Mouse (Mus musculus) limb, embryonic 15.5 days (tissue): ENCODE measurements around the gene Ilkap. TPM values are rescaled to one million over a fixed set of nuclear protein-coding genes. Genes with fewer than 3 reads are reported as not detected.

Source experiments
- ATAC-seq: fragments of 200-750 bp; cut with Nextera tagmentation; 2 replicates; pipeline ENCODE4 v1.8.0; 2017; ENCODE audit warnings: low read depth, moderate TSS enrichment; ENCODE audit not compliant: insufficient number of reproducible peaks, low FRiP score, low TSS enrichment
- H3K27ac ChIP-seq: fragments of 300-500 bp; sonication (generic); 2 replicates; pipeline ENCODE4 v1.5.1; 2015; ENCODE audit warnings: moderate library complexity, mild to moderate bottlenecking, inconsistent platforms
- H3K27me3 ChIP-seq: fragments of 300-500 bp; sonication (generic); 2 replicates; pipeline ENCODE4 v1.6.1; 2015; ENCODE audit warnings: inconsistent platforms
- H3K36me3 ChIP-seq: fragments of 300-500 bp; sonication (generic); 2 replicates; pipeline ENCODE4 v1.6.1; 2015; ENCODE audit warnings: inconsistent platforms
- H3K4me1 ChIP-seq: fragments of 300-500 bp; sonication (generic); 2 replicates; pipeline ENCODE4 v1.6.1; 2015; ENCODE audit warnings: inconsistent platforms
- H3K4me2 ChIP-seq: fragments of 300-500 bp; sonication (generic); 2 replicates; pipeline ENCODE4 v1.6.1; 2015; ENCODE audit warnings: mild to moderate bottlenecking, inconsistent platforms
- H3K4me3 ChIP-seq: fragments of 300-500 bp; sonication (generic); 2 replicates; pipeline ENCODE4 v1.5.1; 2015; ENCODE audit warnings: mild to moderate bottlenecking, inconsistent platforms
- H3K9ac ChIP-seq: fragments of 300-500 bp; sonication (generic); 2 replicates; pipeline ENCODE4 v1.6.1; 2015; ENCODE audit warnings: inconsistent platforms
- H3K9me3 ChIP-seq: fragments of 300-500 bp; sonication (generic); 2 replicates; pipeline ENCODE4 v1.6.1; 2016; ENCODE audit warnings: inconsistent platforms
- WGBS: fragments of 180-500 bp; shearing (Covaris S2); methylation state at CpG from one replicate; pipeline ENCODE4 v1.1.7; 2015; 5-methylcytosine and 5-hydroxymethylcytosine counted together
- polyA plus RNA-seq: library from polyadenylated mRNA; unstranded; fragments of >200 nt; fragmentation: Nextera tagmentation; extraction: Ambion mirVana; gene quantifications from 2 replicates; pipeline ENCODE4 v1.2.1, GENCODE M21; 2015

The Ilkap gene
- polyA plus RNA-seq, 1 experiment from 2014 or later = 143 TPM

DNA sequence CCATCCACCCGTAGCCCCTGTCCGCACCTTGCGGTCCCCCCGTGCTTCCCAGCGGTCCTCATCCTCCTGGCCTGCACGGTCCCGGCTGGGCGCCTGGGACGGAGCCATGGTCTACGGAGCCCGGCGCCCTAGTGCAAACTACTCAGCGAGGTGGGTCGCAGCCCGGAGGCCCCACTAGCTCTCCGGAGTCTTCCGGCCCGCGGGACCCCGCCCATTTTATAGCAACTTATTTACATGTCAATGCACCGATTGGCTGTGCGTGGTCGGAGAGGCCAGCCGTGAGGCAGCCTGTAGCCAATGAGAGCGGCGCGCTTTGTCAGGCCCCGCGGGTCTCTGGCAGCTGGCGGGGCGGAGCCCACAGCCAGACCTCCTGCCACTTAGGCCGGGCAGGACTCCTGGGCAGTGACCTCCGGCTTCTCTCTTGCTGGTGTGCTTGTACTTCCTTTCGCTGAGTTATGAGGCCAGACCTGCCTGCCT, 14.5 kb upstream of the Ilkap start:
- Histone ChIP-seq H3K36me3 (peaks cover 6% of the 10 kb centered on the region; the same call in 1 of the 2 replicates), H3K9ac (peak overlapping the region; percentile 75), H3K4me1 (peaks cover 39% of the 10 kb centered on the region), H3K27ac (peak overlapping the region; percentile 89), H3K4me3 (peak overlapping the region; percentile 80), H3K27me3 (no peaks in the 10 kb centered on the region), H3K4me2 (peak overlapping the region; percentile 98), H3K9me3 (no peaks in the 10 kb centered on the region)
- peak; percentile 92 for ATAC-seq
- WGBS = under 1% methylated on average over 34 of the region's 34 CpGs

DNA sequence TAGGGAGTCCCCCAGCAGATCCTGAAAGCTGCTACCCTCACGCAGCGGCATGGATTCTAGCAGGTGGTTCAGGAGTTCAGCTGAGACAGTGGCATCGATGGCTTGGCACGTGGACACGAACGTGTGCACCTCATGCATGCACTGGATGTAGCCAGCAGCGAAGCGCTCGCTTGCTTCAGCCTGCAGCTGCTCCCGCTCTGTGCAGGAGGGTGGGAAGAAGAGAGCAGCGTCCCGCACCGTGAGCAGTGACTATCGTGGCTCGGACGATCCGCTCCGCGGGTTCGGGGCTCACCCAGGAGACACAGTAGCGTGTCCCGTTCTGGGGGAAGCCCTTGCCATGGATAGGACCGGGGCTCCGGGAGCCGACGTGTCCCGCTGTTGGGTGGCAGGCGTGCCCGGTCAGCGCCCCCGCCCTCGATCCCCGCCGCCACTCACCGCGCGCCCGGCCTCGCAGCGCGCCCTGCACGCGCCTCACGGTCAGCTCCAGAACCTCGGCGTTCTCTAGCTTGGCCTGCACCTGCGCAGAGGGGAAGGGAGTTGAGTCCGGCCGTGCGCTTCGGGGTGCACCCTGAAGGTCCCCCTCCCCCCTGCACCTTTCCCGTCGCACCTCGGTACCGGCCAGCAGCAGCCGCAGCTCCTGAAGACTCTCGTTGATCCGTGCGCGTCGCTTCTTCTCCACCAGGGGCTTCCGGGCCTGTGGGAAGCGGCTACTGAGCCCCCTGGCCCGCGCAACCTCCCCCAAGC, 13.8 kb upstream of the Ilkap start:
- peak overlapping the region; percentile 98 for H3K4me2 ChIP-seq
- WGBS = 4% methylated on average over 63 of the region's 65 CpGs
- peaks cover 39% of the 10 kb centered on the region for H3K4me1 ChIP-seq
- H3K9ac ChIP-seq = peak overlapping the region; percentile 75
- 0 out of 2 replicates have a peak, but pooled peaks cover 4% of the 10 kb centered on the region for H3K36me3 ChIP-seq
- H3K27me3 ChIP-seq = no peaks in the 10 kb centered on the region
- peak overlapping the region; percentile 88 for H3K27ac ChIP-seq
- H3K9me3 ChIP-seq = no peaks in the 10 kb centered on the region
- ATAC-seq = no peak; the same call in 1 of the 2 replicates
- peak overlapping the region; percentile 80 for H3K4me3 ChIP-seq

DNA sequence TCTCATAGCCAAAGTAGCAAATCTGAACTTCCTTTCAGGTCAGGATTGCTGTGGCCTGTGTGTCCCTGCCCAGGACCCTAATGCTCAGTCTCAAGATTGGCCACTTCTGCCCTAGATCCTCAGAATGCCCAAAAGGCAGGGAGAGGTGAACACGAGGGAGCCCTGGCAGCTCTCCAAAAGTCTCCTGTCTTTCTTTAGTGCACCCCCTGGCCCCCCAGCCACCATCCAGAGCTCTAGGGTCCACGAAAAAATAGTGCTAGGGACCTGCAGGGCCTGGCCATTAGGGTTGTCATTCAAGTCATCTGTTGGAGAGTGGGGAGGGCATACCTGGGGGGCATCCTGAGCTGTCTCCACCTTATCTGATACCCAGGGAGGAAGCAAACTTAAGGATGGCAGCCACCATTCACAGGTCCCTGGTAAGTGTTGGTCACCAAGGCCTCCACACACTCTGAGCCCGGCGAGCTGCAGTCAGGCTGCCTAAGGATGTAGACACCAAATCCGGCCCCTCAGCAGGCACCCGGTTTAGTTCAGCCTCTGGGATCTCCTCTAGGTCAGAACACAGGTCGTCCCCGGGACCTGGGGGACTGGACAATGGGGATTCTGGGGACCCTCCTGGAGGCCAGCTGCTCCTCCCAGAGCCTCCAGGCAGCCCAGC, 13.1 kb upstream of the Ilkap start:
- 67% methylated on average over 8 of the region's 8 CpGs for WGBS

DNA sequence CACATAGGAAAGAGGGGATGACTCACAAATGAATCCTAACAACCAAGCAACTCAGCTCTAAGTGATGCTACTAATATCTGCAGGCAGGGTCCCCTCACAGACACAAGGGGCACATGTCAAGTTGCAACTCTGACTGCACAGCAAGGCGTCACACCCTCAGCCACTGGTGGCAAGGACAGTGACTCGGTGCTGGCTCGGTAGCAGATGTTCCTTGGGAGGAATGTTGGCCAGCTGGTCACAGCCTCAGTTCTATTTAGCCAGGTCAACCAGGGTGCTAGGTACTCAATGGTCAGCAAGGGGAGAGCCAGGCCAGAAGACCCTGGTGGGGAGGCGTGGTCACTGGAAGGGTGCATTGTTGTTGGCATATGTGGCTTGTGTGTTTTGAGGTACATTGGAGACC, 9.2 kb upstream of the Ilkap start:
- Histone ChIP-seq H3K4me2 (no peak overlapping the region), H3K9me3 (no peaks in the 10 kb centered on the region), H3K27me3 (peaks cover 7% of the 10 kb centered on the region; the same call in 1 of the 2 replicates), H3K27ac (no peak overlapping the region), H3K9ac (no peak overlapping the region), H3K4me1 (peaks cover 18% of the 10 kb centered on the region), H3K36me3 (no peaks in the 10 kb centered on the region), H3K4me3 (no peak overlapping the region)
- WGBS = 77% methylated on average over 4 of the region's 4 CpGs
- no peak for ATAC-seq

More for the DNA sequence above, 13.1 kb upstream of the Ilkap start:
- H3K9ac ChIP-seq = peak overlapping the region; percentile 75
- H3K27me3 ChIP-seq = no peaks in the 10 kb centered on the region
- H3K4me1 ChIP-seq = peaks cover 39% of the 10 kb centered on the region
- H3K36me3 ChIP-seq = 0 out of 2 replicates have a peak, but pooled peaks cover 4% of the 10 kb centered on the region
- no peak overlapping the region for H3K27ac ChIP-seq
- H3K4me2 ChIP-seq = peak overlapping the region; percentile 98
- ATAC-seq = no peak
- no peaks in the 10 kb centered on the region for H3K9me3 ChIP-seq
- H3K4me3 ChIP-seq = peak overlapping the region; percentile 80

DNA sequence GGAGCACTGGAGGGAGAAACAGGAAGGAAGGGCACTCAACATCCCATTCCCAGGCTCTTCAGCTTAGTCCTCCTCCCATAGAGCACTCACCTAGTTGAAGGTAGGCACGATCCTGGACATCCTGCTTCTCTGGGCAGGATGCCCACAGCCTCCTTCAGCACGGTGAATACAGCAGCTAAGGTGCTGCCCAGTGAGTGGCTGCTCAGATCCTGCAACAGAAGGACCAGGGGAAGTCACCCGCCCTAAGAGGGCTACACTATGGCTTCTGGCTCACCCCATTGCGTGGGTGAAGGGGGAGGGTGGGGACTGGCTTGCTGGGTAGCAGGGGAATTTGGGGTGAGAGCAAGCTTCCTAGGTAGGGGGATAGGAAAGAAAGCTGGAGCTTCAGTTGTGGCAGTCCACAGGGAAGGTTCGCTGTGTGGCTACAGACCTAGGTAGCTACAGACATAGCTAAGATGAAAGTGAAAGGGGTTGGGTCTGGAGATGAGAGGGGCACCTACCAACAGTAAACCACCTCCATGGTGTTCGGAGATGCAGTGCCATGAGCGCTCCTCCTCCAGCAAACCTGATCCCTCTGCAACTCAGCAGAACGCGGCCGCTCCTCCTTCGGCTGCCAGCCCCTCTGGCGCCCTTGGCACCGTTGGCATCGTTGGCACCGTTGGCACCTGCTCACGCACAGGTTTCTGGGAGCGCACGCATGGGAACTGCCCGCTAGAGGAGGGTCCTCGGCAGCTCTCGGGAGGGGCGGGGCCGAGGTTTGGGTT, 7.0 kb upstream of the Ilkap start:
- Histone ChIP-seq H3K4me1 (0 out of 2 replicates have a peak, but pooled peaks cover 2% of the 10 kb centered on the region), H3K27ac (no peak overlapping the region), H3K4me2 (no peak overlapping the region), H3K4me3 (no peak overlapping the region), H3K9me3 (no peaks in the 10 kb centered on the region), H3K9ac (no peak overlapping the region), H3K36me3 (no peaks in the 10 kb centered on the region), H3K27me3 (peaks cover 7% of the 10 kb centered on the region; the same call in 1 of the 2 replicates)
- ATAC-seq = no peak
- 55% methylated on average over 23 of the region's 23 CpGs for WGBS

DNA sequence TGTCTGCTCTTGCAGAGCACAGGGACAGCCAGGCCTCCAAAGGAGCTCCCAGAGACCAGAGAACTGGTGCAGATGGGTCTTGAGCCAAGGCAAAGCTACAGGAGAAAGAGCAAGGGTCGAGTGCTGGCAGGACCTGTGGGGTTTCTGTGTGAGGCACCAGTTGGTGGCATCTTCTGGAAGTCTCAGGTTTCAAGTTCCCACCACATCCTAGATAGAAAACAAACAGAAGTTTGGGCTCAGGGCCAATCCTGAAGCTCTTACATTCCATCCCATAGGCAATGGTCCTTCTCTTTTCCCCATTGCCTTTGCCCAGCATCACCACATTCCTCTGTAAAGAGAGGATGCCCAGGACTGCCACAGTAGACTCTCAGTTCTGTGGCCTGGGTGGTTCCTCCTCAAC, 6.4 kb upstream of the Ilkap start:
- Histone ChIP-seq H3K27ac (no peak overlapping the region), H3K9ac (no peak overlapping the region), H3K36me3 (no peaks in the 10 kb centered on the region), H3K4me2 (no peak overlapping the region), H3K4me3 (no peak overlapping the region), H3K4me1 (0 out of 2 replicates have a peak, but pooled peaks cover 2% of the 10 kb centered on the region), H3K9me3 (no peaks in the 10 kb centered on the region), H3K27me3 (peaks cover 7% of the 10 kb centered on the region; the same call in 1 of the 2 replicates)
- WGBS = 16% methylated on average over 1 of the region's 1 CpGs
- ATAC-seq = no peak

DNA sequence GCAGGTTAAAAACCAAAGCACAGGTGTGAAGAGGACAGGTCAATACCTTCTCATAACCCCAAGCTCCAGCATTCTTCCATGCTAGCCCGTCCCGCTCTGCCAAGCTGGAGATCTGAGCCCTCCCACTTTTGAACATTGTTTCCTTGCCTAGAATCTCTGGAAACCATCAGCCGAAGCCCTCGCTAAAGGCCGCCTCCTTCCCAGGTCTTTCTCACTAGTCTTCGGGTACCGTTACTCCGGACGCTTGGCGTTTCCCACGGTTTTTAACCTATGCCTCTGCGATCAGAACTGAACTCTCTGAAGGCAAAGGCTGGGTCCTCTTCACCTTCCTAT, 722 bp downstream of the Ilkap start:
- ATAC-seq = no peak
- no peaks in the 10 kb centered on the region for H3K9me3 ChIP-seq

DNA sequence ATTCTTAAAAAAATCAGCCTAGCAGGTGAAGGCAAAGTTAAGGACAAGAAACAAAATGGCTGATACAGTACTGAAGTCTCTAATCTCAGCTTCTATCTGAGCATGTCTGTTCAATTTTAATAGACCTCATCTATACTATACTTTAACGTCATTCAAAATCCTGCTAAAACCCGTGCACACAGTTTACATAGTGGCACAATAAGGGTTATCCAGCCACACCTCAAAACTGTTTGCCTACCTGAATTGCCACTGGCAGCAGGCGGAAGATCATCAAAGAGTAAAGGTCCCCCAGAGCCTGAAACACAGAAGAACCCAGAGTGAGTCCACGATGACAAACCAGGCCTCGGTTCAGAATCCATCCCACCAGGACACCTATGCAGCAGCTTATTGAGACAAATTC, 8.2 kb downstream of the Ilkap start:
- Histone ChIP-seq H3K9ac (no peak overlapping the region), H3K9me3 (no peaks in the 10 kb centered on the region), H3K4me1 (no peaks in the 10 kb centered on the region), H3K4me2 (no peak overlapping the region), H3K4me3 (no peak overlapping the region), H3K27ac (no peak overlapping the region), H3K36me3 (peaks cover 69% of the 10 kb centered on the region), H3K27me3 (no peaks in the 10 kb centered on the region)
- ATAC-seq = no peak
- 92% methylated on average over 5 of the region's 5 CpGs for WGBS

More for the DNA sequence above, 722 bp downstream of the Ilkap start:
- peak overlapping the region; percentile 90 for H3K27ac ChIP-seq
- H3K4me2 ChIP-seq = peak overlapping the region; percentile 69
- WGBS = 1% methylated on average over 12 of the region's 12 CpGs
- H3K36me3 ChIP-seq = peaks cover 11% of the 10 kb centered on the region; the same call in 1 of the 2 replicates
- H3K4me1 ChIP-seq = peaks cover 18% of the 10 kb centered on the region
- H3K4me3 ChIP-seq = peak overlapping the region; percentile 89
- H3K9ac ChIP-seq = peak overlapping the region; percentile 97
- H3K27me3 ChIP-seq = no peaks in the 10 kb centered on the region

DNA sequence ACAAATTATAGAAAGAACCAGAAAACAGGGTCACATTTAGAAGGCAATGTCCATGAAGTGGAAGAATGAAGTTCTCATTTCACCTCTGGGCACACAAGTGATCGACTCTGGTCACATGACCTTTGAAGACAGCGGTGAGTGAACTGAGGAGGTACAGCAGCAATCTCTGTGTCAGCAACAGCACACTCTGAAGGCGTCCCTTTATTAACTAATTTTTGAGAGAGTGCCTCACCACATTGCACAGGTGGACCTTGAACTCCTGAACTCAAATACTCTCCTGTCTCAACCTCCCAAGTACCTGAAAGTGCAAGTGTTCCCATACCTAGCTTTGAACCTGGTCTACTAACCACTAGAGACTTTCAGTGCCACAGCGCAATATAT, 17.5 kb downstream of the Ilkap start:
- Histone ChIP-seq H3K36me3 (peaks cover 92% of the 10 kb centered on the region), H3K9ac (no peak overlapping the region), H3K4me1 (no peaks in the 10 kb centered on the region), H3K27ac (no peak overlapping the region), H3K4me2 (no peak overlapping the region), H3K27me3 (no peaks in the 10 kb centered on the region), H3K4me3 (no peak overlapping the region), H3K9me3 (no peaks in the 10 kb centered on the region)
- WGBS = 88% methylated on average over 4 of the region's 4 CpGs
- ATAC-seq = no peak

DNA sequence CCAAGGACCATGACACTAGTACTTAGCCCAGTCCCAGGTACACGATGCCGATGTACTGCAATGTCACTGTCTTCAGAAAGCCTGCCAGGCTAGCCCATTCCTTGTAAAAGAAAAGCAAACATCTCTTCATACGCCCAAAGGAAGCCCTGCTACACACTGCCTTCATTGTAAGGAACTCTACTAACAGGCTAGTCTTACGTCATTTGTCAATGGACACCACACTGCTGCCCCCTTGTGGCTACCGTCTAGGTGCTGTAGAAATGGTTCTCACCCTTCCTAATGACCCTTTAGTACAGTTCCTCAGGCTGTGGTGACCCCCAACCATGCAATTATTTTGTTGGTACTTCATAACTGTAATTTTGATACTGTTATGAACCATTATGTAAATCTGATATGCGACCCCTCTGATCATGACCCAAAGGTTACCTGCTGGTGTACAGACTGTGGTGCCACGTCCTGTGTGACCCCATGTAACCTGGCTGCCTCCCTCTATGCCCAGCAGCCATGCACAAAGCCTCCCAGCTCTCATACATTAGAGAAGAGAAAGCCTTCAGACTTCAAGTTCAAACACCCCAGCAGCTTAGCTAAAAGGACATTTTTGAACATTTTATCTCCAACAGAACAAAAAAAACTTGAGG, 18.0 kb downstream of the Ilkap start:
- Histone ChIP-seq H3K4me1 (no peaks in the 10 kb centered on the region), H3K4me3 (no peak overlapping the region), H3K4me2 (no peak overlapping the region), H3K9me3 (no peaks in the 10 kb centered on the region), H3K27me3 (no peaks in the 10 kb centered on the region), H3K27ac (no peak overlapping the region), H3K36me3 (peaks cover 94% of the 10 kb centered on the region), H3K9ac (no peak overlapping the region)
- WGBS = 61% methylated on average over 7 of the region's 7 CpGs
- no peak for ATAC-seq

DNA sequence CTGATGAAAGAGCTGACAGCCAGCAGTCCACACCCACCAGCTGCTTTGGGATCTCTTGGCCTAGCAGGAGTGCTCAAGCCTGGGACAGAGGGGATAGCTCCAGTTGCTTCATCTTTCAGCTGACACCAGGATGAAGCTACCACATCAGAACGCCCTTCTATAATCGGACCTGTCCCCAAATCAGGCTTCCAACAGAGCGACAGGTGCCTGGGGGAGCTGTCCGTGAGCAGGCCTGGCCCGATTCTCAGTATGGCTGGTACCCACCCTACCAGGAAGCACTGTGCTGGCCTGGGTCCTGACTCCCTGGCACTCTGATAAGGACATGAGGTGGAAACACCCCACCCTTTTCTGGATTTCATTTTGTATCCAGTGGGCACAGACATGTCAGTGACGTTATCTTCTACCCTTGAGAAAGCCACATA, 25.2 kb downstream of the Ilkap start:
- WGBS = 91% methylated on average over 6 of the region's 6 CpGs
- peaks cover 86% of the 10 kb centered on the region for H3K36me3 ChIP-seq

More for the DNA sequence above, 25.2 kb downstream of the Ilkap start:
- H3K9me3 ChIP-seq = no peaks in the 10 kb centered on the region
- H3K4me1 ChIP-seq = no peaks in the 10 kb centered on the region
- H3K4me2 ChIP-seq = no peak overlapping the region
- H3K27ac ChIP-seq = no peak overlapping the region
- H3K4me3 ChIP-seq = no peak overlapping the region
- H3K27me3 ChIP-seq = no peaks in the 10 kb centered on the region
- no peak overlapping the region for H3K9ac ChIP-seq
- ATAC-seq = no peak
